ENCODE assay signal across 23 mouse cellular contexts in the genomic region with DNA sequence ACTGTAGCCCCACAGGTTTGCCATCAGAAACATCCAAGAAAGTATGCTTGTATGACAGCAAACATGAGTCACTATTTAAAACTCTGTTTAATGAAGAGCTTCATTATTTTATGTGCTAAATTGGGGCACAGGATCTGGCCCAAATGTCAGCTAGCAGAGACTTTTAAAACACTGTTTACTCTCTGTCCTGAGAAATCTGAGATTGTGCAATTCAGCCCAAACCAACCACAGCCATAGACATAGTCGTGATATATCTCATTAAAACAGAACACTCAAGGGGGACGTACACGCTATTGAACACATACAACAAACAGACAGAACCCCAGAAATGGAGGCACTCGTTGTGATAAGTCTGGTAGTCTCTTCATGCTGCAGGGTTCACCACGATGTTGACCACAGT.
"Had no signal": no experiment of that assay in that cellular context is flagged by ENCODE, and none has a peak within 500 bp of the region (broad histone marks: within the 10 kb centered on the region; RNA-seq: fewer than 3 reads in every experiment).

No protein-coding gene starts in this region.

- H3K27ac ChIP-seq: intestine, embryonic 15.5 days; kidney, embryonic 15.5 days; limb, embryonic 10.5 days; limb, embryonic 13.5 days; liver, embryonic 14.5 days; macrophage; midbrain, embryonic 13.5 days; neural tube, embryonic 12.5 days; neural tube, embryonic 15.5 days; stomach, postnatal 0 days had no signal

- H3K4me2 ChIP-seq: intestine, embryonic 15.5 days; kidney, embryonic 15.5 days; limb, embryonic 13.5 days; lung, embryonic 14.5 days; midbrain, embryonic 13.5 days; neural tube, embryonic 12.5 days; neural tube, embryonic 15.5 days had no signal

- ATAC-seq: intestine, embryonic 15.5 days; liver, postnatal 0 days; lung, postnatal 0 days; midbrain, embryonic 13.5 days had no signal

- H3K9me3 ChIP-seq: intestine, embryonic 15.5 days; kidney, embryonic 15.5 days; limb, embryonic 10.5 days; limb, embryonic 13.5 days; midbrain, embryonic 13.5 days; neural tube, embryonic 12.5 days; neural tube, embryonic 15.5 days had no signal

- H3K4me1 ChIP-seq: intestine, embryonic 15.5 days had no signal

- H3K9ac ChIP-seq: intestine, embryonic 15.5 days; kidney, embryonic 15.5 days; limb, embryonic 13.5 days; liver, embryonic 14.5 days; liver, postnatal 0 days; lung, embryonic 14.5 days; midbrain, embryonic 13.5 days; neural tube, embryonic 12.5 days; neural tube, embryonic 15.5 days had no signal

- H3K4me3 ChIP-seq: intestine, embryonic 15.5 days; kidney, embryonic 15.5 days; limb, embryonic 10.5 days; limb, embryonic 13.5 days; midbrain, embryonic 13.5 days; neural tube, embryonic 12.5 days; neural tube, embryonic 15.5 days had no signal

- H3K36me3 ChIP-seq: intestine, embryonic 15.5 days; kidney, embryonic 15.5 days; limb, embryonic 10.5 days; limb, embryonic 13.5 days; midbrain, embryonic 13.5 days; neural tube, embryonic 12.5 days; neural tube, embryonic 15.5 days had no signal

- DNase-seq: kidney, adult 11 months; kidney, adult 8-10 months; kidney, postnatal 10 days; kidney, postnatal 36 days; layer of hippocampus, adult 9-11 months; liver; liver, postnatal 0 days; lung, embryonic 14.5 days; right cerebral cortex, postnatal 14 days; right cerebral cortex, postnatal 4 days; thymus, adult 2 months; thymus, postnatal 14 days had no signal

- H3K27me3 ChIP-seq: intestine, embryonic 15.5 days; kidney, embryonic 15.5 days; limb, embryonic 13.5 days; midbrain, embryonic 13.5 days; neural tube, embryonic 12.5 days; neural tube, embryonic 15.5 days had no signal
